Mouse (Mus musculus): Measurements from ENCODE around the gene Emc4. TPM values are rescaled to one million over a fixed set of nuclear protein-coding genes. Genes with fewer than 3 reads are reported as not detected.

Emc4 gene
- polyA plus RNA-seq, 1 experiment from 2014 or later, result 102 TPM

DNA sequence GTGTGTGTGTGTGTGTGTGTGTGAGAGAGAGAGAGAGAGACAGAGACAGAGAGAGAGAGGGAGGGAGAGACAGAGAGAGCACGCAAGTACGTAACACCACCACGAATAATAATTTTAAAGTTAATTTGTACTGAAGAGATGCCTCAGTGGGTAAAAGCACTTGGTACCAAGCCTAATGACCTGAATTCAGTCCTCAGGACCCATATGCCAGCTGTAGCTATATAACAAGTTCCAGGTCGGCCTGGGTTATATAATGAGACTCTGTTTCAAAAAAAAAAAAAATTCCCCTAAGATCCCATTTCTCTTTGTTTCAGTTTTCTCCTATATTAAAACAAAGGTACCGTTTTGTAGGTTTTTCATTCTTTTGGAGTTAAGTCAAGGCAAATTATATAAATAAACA is 23.0 kb upstream of the Emc4 start:
- no peaks in the 10 kb centered on the region for H3K9me3 ChIP-seq (ENCODE audit: control insufficient read depth)
- H3K27me3 ChIP-seq (replicated peaks; ENCODE audit: control insufficient read depth, insufficient read depth, low read length), result no peaks in the 10 kb centered on the region
- no peak overlapping the region for H3K9ac ChIP-seq (ENCODE audit: low read depth, low read length)
- H3K4me1 ChIP-seq (replicated peaks; ENCODE audit: control insufficient read depth, insufficient read depth, low read length), result no peaks in the 10 kb centered on the region
- WGBS, result 85% methylated on average over 5 of the region's 5 CpGs
- no peak for TF ChIP-seq CTCF (IDR thresholded peaks at IDR 0.05; ENCODE audit: low read depth)
- no peak overlapping the region for H3K4me2 ChIP-seq (replicated peaks; ENCODE audit: low read depth)
- H3K36me3 ChIP-seq (ENCODE audit: control insufficient read depth, insufficient read depth), result no peaks in the 10 kb centered on the region
- H3K27ac ChIP-seq (ENCODE audit: low read depth, low read length), result no peak overlapping the region
- no peak for ATAC-seq
- no peak overlapping the region for H3K4me3 ChIP-seq (ENCODE audit: low read depth, low read length)

- no peak overlapping the region for H3K4me3 ChIP-seq (ENCODE audit: low read depth, low read length)
- 91% methylated on average over 1 of the region's 1 CpGs for WGBS
- peaks cover 4% of the 10 kb centered on the region; the same call in 1 of the 2 replicates for H3K4me1 ChIP-seq (replicated peaks; ENCODE audit: control insufficient read depth, insufficient read depth, low read length)
- H3K4me2 ChIP-seq (replicated peaks; ENCODE audit: low read depth), result no peak overlapping the region
- no peaks in the 10 kb centered on the region for H3K27me3 ChIP-seq (replicated peaks; ENCODE audit: control insufficient read depth, insufficient read depth, low read length)
- ATAC-seq, result no peak
- H3K36me3 ChIP-seq (ENCODE audit: control insufficient read depth, insufficient read depth), result no peaks in the 10 kb centered on the region
- H3K9ac ChIP-seq (ENCODE audit: low read depth, low read length), result no peak overlapping the region
- H3K9me3 ChIP-seq (ENCODE audit: control insufficient read depth), result no peaks in the 10 kb centered on the region
- TF ChIP-seq CTCF (IDR thresholded peaks at IDR 0.05; ENCODE audit: low read depth), result no peak
- no peak overlapping the region for H3K27ac ChIP-seq (ENCODE audit: low read depth, low read length)
These were observed 13.4 kb upstream of the Emc4 start for GRCm38 (mm10) chr2:112381219-112381618.

GRCm38 (mm10) chr2:112380131-112380530 is 12.3 kb upstream of the Emc4 start:
- no peak for ATAC-seq
- Histone ChIP-seq H3K27ac (ENCODE audit: low read depth, low read length) (no peak overlapping the region), H3K9ac (ENCODE audit: low read depth, low read length) (peak overlapping the region; percentile 82), H3K4me2 (replicated peaks; ENCODE audit: low read depth) (peak overlapping the region; percentile 75), H3K36me3 (ENCODE audit: control insufficient read depth, insufficient read depth) (no peaks in the 10 kb centered on the region), H3K4me3 (ENCODE audit: low read depth, low read length) (peak overlapping the region; percentile 84), H3K27me3 (replicated peaks; ENCODE audit: control insufficient read depth, insufficient read depth, low read length) (no peaks in the 10 kb centered on the region), H3K9me3 (ENCODE audit: control insufficient read depth) (no peaks in the 10 kb centered on the region), H3K4me1 (replicated peaks; ENCODE audit: control insufficient read depth, insufficient read depth, low read length) (peaks cover 4% of the 10 kb centered on the region; the same call in 1 of the 2 replicates)
- 24% methylated on average over 8 of the region's 8 CpGs for WGBS
- no peak for TF ChIP-seq CTCF (IDR thresholded peaks at IDR 0.05; ENCODE audit: low read depth)

- peak within 1 kb of the TSS; percentile 84 for H3K4me3 ChIP-seq (ENCODE audit: low read depth, low read length)
- peak within 1 kb of the TSS; percentile 75 for H3K4me2 ChIP-seq (replicated peaks; ENCODE audit: low read depth)
- H3K9me3 ChIP-seq (ENCODE audit: control insufficient read depth), result no peaks in the 10 kb centered on the region
- no peaks in the 10 kb centered on the region for H3K36me3 ChIP-seq (ENCODE audit: control insufficient read depth, insufficient read depth)
- H3K4me1 ChIP-seq (replicated peaks; ENCODE audit: control insufficient read depth, insufficient read depth, low read length), result peaks cover 4% of the 10 kb centered on the region; the same call in 1 of the 2 replicates
- H3K9ac ChIP-seq (ENCODE audit: low read depth, low read length), result peak within 1 kb of the TSS; percentile 82
- WGBS, result under 1% methylated on average over 70 of the region's 72 CpGs
- no peaks in the 10 kb centered on the region for H3K27me3 ChIP-seq (replicated peaks; ENCODE audit: control insufficient read depth, insufficient read depth, low read length)
- peak within 1 kb of the TSS; percentile 63 for H3K27ac ChIP-seq (ENCODE audit: low read depth, low read length)
- TF ChIP-seq CTCF (IDR thresholded peaks at IDR 0.05; ENCODE audit: low read depth), result peak; percentile 99
- peak; percentile 100 for ATAC-seq
These were observed 11.4 kb upstream of the Emc4 start, which contains the start of gene Katnbl1 for GRCm38 (mm10) chr2:112378973-112379898. Gene Katnbl1 (plus strand): TSS chr2:112379211.

DNA sequence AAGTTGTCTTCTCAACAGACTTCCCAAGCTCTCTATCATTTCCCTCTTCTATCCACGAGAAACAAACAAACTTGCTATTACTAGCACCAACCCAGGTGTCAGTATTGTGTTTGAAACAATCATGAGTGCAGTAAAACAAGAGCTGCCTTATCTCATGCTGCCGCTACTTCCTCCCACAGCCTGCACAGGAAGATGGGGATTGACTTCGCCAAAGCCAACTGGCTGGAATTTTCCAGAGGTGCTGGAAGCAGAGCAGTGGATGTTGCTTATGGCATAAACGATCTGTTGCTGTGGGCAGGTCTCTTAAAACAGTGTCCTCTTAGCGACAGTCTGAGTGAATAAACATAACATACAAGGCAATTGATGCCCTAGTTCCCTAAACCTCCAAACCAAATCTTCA is 6.8 kb upstream of the Emc4 start:
- no peaks in the 10 kb centered on the region for H3K4me1 ChIP-seq (replicated peaks; ENCODE audit: control insufficient read depth, insufficient read depth, low read length)
- H3K4me3 ChIP-seq (ENCODE audit: low read depth, low read length), result no peak overlapping the region
- H3K36me3 ChIP-seq (ENCODE audit: control insufficient read depth, insufficient read depth), result no peaks in the 10 kb centered on the region
- WGBS, result 39% methylated on average over 5 of the region's 5 CpGs
- no peak overlapping the region for H3K4me2 ChIP-seq (replicated peaks; ENCODE audit: low read depth)
- TF ChIP-seq CTCF (IDR thresholded peaks at IDR 0.05; ENCODE audit: low read depth), result no peak
- H3K9ac ChIP-seq (ENCODE audit: low read depth, low read length), result no peak overlapping the region
- H3K27ac ChIP-seq (ENCODE audit: low read depth, low read length), result no peak overlapping the region
- no peaks in the 10 kb centered on the region for H3K27me3 ChIP-seq (replicated peaks; ENCODE audit: control insufficient read depth, insufficient read depth, low read length)
- H3K9me3 ChIP-seq (ENCODE audit: control insufficient read depth), result no peaks in the 10 kb centered on the region
- ATAC-seq, result no peak

DNA sequence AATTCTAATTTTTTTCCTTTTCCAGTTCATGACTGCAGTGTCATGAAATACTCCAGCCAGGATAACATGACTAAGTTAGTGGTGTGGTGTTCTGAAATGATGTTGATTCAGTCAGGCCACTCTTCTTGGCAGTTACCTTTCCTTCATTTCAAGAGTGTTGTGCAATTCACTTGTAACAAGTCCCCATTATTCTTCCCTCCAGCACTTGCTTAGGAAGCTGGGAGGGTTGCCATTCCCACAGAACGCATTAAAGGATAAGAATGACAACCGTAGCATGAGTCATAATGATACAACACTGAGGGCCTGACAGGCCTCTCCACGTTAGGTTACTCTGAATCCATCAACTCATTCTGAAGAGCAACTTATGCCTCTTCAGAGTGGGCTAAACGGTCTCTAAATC is 5.3 kb upstream of the Emc4 start:
- ATAC-seq, result no peak
- WGBS, result 48% methylated on average over 4 of the region's 4 CpGs
- Histone ChIP-seq H3K4me3 (ENCODE audit: low read depth, low read length) (no peak overlapping the region), H3K36me3 (ENCODE audit: control insufficient read depth, insufficient read depth) (no peaks in the 10 kb centered on the region), H3K4me1 (replicated peaks; ENCODE audit: control insufficient read depth, insufficient read depth, low read length) (no peaks in the 10 kb centered on the region), H3K27me3 (replicated peaks; ENCODE audit: control insufficient read depth, insufficient read depth, low read length) (no peaks in the 10 kb centered on the region), H3K27ac (ENCODE audit: low read depth, low read length) (no peak overlapping the region), H3K4me2 (replicated peaks; ENCODE audit: low read depth) (no peak overlapping the region), H3K9ac (ENCODE audit: low read depth, low read length) (no peak overlapping the region), H3K9me3 (ENCODE audit: control insufficient read depth) (no peaks in the 10 kb centered on the region)
- no peak for TF ChIP-seq CTCF (IDR thresholded peaks at IDR 0.05; ENCODE audit: low read depth)
